Mouse (Mus musculus) gastrocnemius, adult 18-20 months (tissue): ENCODE measurements around the gene Pdzrn3. TPM values are rescaled to one million over a fixed set of nuclear protein-coding genes. Genes with fewer than 3 reads are reported as not detected.

Source experiments
- DNase-seq: peaks from one replicate; pipeline ENCODE4 v3.0.0; 2021; ENCODE audit warnings: low spot score
- total RNA-seq, 2 experiments: library from RNA; stranded (reverse); gene quantifications; 2 replicates each; pipeline ENCODE4 v1.2.3; 2021

The Pdzrn3 gene
- total RNA-seq, 2 experiments from 2014 or later: 122 to 135 TPM

GRCm38 (mm10) chr6:101328514-101328913 lies 49.2 kb downstream of the Pdzrn3 start:
- no peak for DNase-seq

- DNase-seq: peak; percentile 88
These were observed 50.0 kb downstream of the Pdzrn3 start for GRCm38 (mm10) chr6:101327741-101328140.

- no peak for DNase-seq
These were observed 50.5 kb downstream of the Pdzrn3 start for GRCm38 (mm10) chr6:101327196-101327595.

- no peak for DNase-seq
These were observed 51.7 kb downstream of the Pdzrn3 start for GRCm38 (mm10) chr6:101325842-101326639.

- DNase-seq: no peak
These were observed 55.1 kb downstream of the Pdzrn3 start for GRCm38 (mm10) chr6:101322580-101322979.

- no peak for DNase-seq
These were observed 57.3 kb downstream of the Pdzrn3 start for GRCm38 (mm10) chr6:101320386-101320785.

GRCm38 (mm10) chr6:101319374-101319967 lies 58.2 kb downstream of the Pdzrn3 start:
- DNase-seq: no peak

GRCm38 (mm10) chr6:101318530-101318929 lies 59.2 kb downstream of the Pdzrn3 start:
- DNase-seq: no peak

GRCm38 (mm10) chr6:101311446-101311845 lies 66.3 kb downstream of the Pdzrn3 start:
- DNase-seq: no peak

GRCm38 (mm10) chr6:101310491-101310890 lies 67.2 kb downstream of the Pdzrn3 start:
- DNase-seq: no peak

- no peak for DNase-seq
These were observed 69.6 kb downstream of the Pdzrn3 start for GRCm38 (mm10) chr6:101307964-101308531.

GRCm38 (mm10) chr6:101306834-101307233 lies 70.9 kb downstream of the Pdzrn3 start:
- no peak for DNase-seq

- DNase-seq: no peak
These were observed 72.2 kb downstream of the Pdzrn3 start for GRCm38 (mm10) chr6:101305543-101305942.

- no peak for DNase-seq
These were observed 73.5 kb downstream of the Pdzrn3 start for GRCm38 (mm10) chr6:101303959-101304738.

GRCm38 (mm10) chr6:101303501-101303900 lies 74.2 kb downstream of the Pdzrn3 start:
- DNase-seq: no peak

- DNase-seq: no peak
These were observed 76.5 kb downstream of the Pdzrn3 start for GRCm38 (mm10) chr6:101301154-101301553.

- no peak for DNase-seq
These were observed 78.3 kb downstream of the Pdzrn3 start for GRCm38 (mm10) chr6:101299434-101299833.

GRCm38 (mm10) chr6:101297563-101298520 lies 79.9 kb downstream of the Pdzrn3 start:
- DNase-seq: no peak

- DNase-seq: no peak
These were observed 80.7 kb downstream of the Pdzrn3 start for GRCm38 (mm10) chr6:101296997-101297396.

GRCm38 (mm10) chr6:101296280-101296679 lies 81.4 kb downstream of the Pdzrn3 start:
- DNase-seq: no peak
